Mouse (Mus musculus) forebrain, postnatal 0 days (tissue): Measurements from ENCODE around the gene Cc2d1b. TPM values are rescaled to one million over a fixed set of nuclear protein-coding genes. Genes with fewer than 3 reads are reported as not detected.

Experiments used
- ATAC-seq: fragments of 200-750 bp; cut with Nextera tagmentation; 2 replicates; pipeline ENCODE4 v1.8.0; 2017; ENCODE audit warnings: mild to moderate bottlenecking, moderate library complexity
- DNase-seq: peaks from one replicate; pipeline ENCODE4 v3.0.0-alpha.2; 2015
- H3K27ac ChIP-seq: fragments of 300-500 bp; sonication (generic); 2 replicates; pipeline ENCODE4 v1.5.1; 2014; ENCODE audit warnings: low read depth, mild to moderate bottlenecking, antibody characterized with exemption, low read length, moderate library complexity, mixed read lengths
- H3K27me3 ChIP-seq: fragments of 300-500 bp; sonication (generic); 2 replicates; pipeline ENCODE4 v1.6.1; 2014; ENCODE audit warnings: mild to moderate bottlenecking, low read length, mixed read lengths; ENCODE audit not compliant: insufficient read depth
- H3K36me3 ChIP-seq: fragments of 300-500 bp; sonication (generic); 2 replicates; pipeline ENCODE4 v1.6.1; 2014; ENCODE audit warnings: mild to moderate bottlenecking, moderate library complexity; ENCODE audit not compliant: insufficient read depth
- H3K4me1 ChIP-seq: fragments of 300-500 bp; sonication (generic); 2 replicates; pipeline ENCODE4 v1.6.1; 2014; ENCODE audit warnings: antibody characterized with exemption; ENCODE audit not compliant: insufficient read depth
- H3K4me2 ChIP-seq: fragments of 300-500 bp; sonication (generic); 2 replicates; pipeline ENCODE4 v1.6.1; 2014; ENCODE audit warnings: low read depth, mild to moderate bottlenecking, moderate library complexity
- H3K4me3 ChIP-seq: fragments of 300-500 bp; sonication (generic); 2 replicates; pipeline ENCODE4 v1.5.1; 2014; ENCODE audit warnings: low read depth, low read length, mixed read lengths
- H3K9ac ChIP-seq: fragments of 300-500 bp; sonication (generic); 2 replicates; pipeline ENCODE4 v1.6.1; 2014; ENCODE audit warnings: mild to moderate bottlenecking
- H3K9me3 ChIP-seq: fragments of 300-500 bp; sonication (generic); 2 replicates; pipeline ENCODE4 v1.6.1; 2016; ENCODE audit warnings: low read length
- CTCF ChIP-seq: sonication (generic); IDR thresholded peaks from 2 replicates; pipeline ENCODE4 v1.5.1; 2016; ENCODE audit warnings: antibody characterized with exemption, control low read depth, low read depth
- WGBS: fragments of 180-500 bp; shearing (Covaris S2); extraction: QIAGEN DNeasy Blood & Tissue Kit; methylation state at CpG from one replicate; pipeline ENCODE4 v1.1.7; 2014; 5-methylcytosine and 5-hydroxymethylcytosine counted together
- polyA plus RNA-seq: library from polyadenylated mRNA; unstranded; fragments of >200 nt; fragmentation: Nextera tagmentation; extraction: Ambion mirVana; gene quantifications from 2 replicates; pipeline ENCODE4 v1.2.1, GENCODE M21; 2015
- total RNA-seq: library from RNA; depleted of rRNA; stranded (reverse); fragments of >200 nt; gene quantifications from 2 replicates; pipeline ENCODE4 v1.2.3, GENCODE M21; 2014

Cc2d1b gene
- total and polyA plus RNA-seq, 2 experiments from 2014 or later, result 14.5 to 59.7 TPM

GRCm38 (mm10) chr4:108598306-108598705, 21.4 kb upstream of the Cc2d1b start:
- H3K27me3 ChIP-seq, result no peaks in the 10 kb centered on the region
- H3K9ac ChIP-seq, result no peak overlapping the region
- no peak for DNase-seq
- no peak overlapping the region for H3K4me3 ChIP-seq
- ATAC-seq, result no peak
- no peak for TF ChIP-seq CTCF
- H3K9me3 ChIP-seq, result no peaks in the 10 kb centered on the region
- H3K4me1 ChIP-seq, result no peaks in the 10 kb centered on the region
- no peak overlapping the region for H3K27ac ChIP-seq
- H3K36me3 ChIP-seq, result no peaks in the 10 kb centered on the region
- WGBS, result 89% methylated on average over 4 of the region's 4 CpGs
- H3K4me2 ChIP-seq, result no peak overlapping the region

GRCm38 (mm10) chr4:108601870-108602269, 17.9 kb upstream of the Cc2d1b start:
- 94% methylated on average over 7 of the region's 7 CpGs for WGBS
- no peak overlapping the region for H3K4me2 ChIP-seq
- no peaks in the 10 kb centered on the region for H3K4me1 ChIP-seq
- H3K9me3 ChIP-seq, result no peaks in the 10 kb centered on the region
- H3K27me3 ChIP-seq, result no peaks in the 10 kb centered on the region
- H3K4me3 ChIP-seq, result no peak overlapping the region
- ATAC-seq, result no peak
- no peak for TF ChIP-seq CTCF
- DNase-seq, result no peak
- no peak overlapping the region for H3K27ac ChIP-seq
- H3K36me3 ChIP-seq, result peaks cover 9% of the 10 kb centered on the region
- H3K9ac ChIP-seq, result no peak overlapping the region

- H3K27ac ChIP-seq, result no peak overlapping the region
- H3K36me3 ChIP-seq, result peaks cover 9% of the 10 kb centered on the region
- no peak overlapping the region for H3K4me2 ChIP-seq
- ATAC-seq (no peak), DNase-seq (no peak)
- no peak overlapping the region for H3K9ac ChIP-seq
- no peak for TF ChIP-seq CTCF
- 86% methylated on average over 3 of the region's 3 CpGs for WGBS
- no peak overlapping the region for H3K4me3 ChIP-seq
- no peaks in the 10 kb centered on the region for H3K4me1 ChIP-seq
- H3K9me3 ChIP-seq, result no peaks in the 10 kb centered on the region
- no peaks in the 10 kb centered on the region for H3K27me3 ChIP-seq
Observed at GRCm38 (mm10) chr4:108608651-108609050, 11.1 kb upstream of the Cc2d1b start.

GRCm38 (mm10) chr4:108610935-108611334, 8.8 kb upstream of the Cc2d1b start:
- Histone ChIP-seq H3K9me3 (no peaks in the 10 kb centered on the region), H3K9ac (no peak overlapping the region), H3K36me3 (no peaks in the 10 kb centered on the region), H3K4me1 (no peaks in the 10 kb centered on the region), H3K27me3 (no peaks in the 10 kb centered on the region), H3K4me3 (no peak overlapping the region), H3K27ac (no peak overlapping the region), H3K4me2 (no peak overlapping the region)
- DNase-seq (no peak), ATAC-seq (no peak)
- WGBS, result 92% methylated on average over 5 of the region's 5 CpGs
- no peak for TF ChIP-seq CTCF

- no peaks in the 10 kb centered on the region for H3K27me3 ChIP-seq
- no peaks in the 10 kb centered on the region for H3K36me3 ChIP-seq
- H3K4me2 ChIP-seq, result peak overlapping the region; percentile 90
- 69% methylated on average over 4 of the region's 4 CpGs for WGBS
- peak overlapping the region; percentile 94 for H3K27ac ChIP-seq
- DNase-seq (no peak), ATAC-seq (no peak)
- no peaks in the 10 kb centered on the region for H3K9me3 ChIP-seq
- peaks cover 6% of the 10 kb centered on the region; the same call in 1 of the 2 replicates for H3K4me1 ChIP-seq
- H3K9ac ChIP-seq, result peak overlapping the region; percentile 83
- H3K4me3 ChIP-seq, result no peak overlapping the region; the same call in 1 of the 2 replicates
- no peak for TF ChIP-seq CTCF
Observed at GRCm38 (mm10) chr4:108618586-108618985, 1.2 kb upstream of the Cc2d1b start.

GRCm38 (mm10) chr4:108619165-108619564, 575 bp upstream of the Cc2d1b start:
- no peaks in the 10 kb centered on the region; the same call in 1 of the 2 replicates for H3K36me3 ChIP-seq
- ATAC-seq (peak; percentile 46), DNase-seq (no peak)
- peak overlapping the region; percentile 62 for H3K4me3 ChIP-seq
- H3K4me1 ChIP-seq, result peaks cover 6% of the 10 kb centered on the region; the same call in 1 of the 2 replicates
- peak overlapping the region; percentile 90 for H3K4me2 ChIP-seq
- H3K9me3 ChIP-seq, result no peaks in the 10 kb centered on the region
- H3K27me3 ChIP-seq, result no peaks in the 10 kb centered on the region
- H3K9ac ChIP-seq, result peak overlapping the region; percentile 83
- 2% methylated on average over 10 of the region's 10 CpGs for WGBS
- H3K27ac ChIP-seq, result peak overlapping the region; percentile 94
- TF ChIP-seq CTCF, result no peak

GRCm38 (mm10) chr4:108620536-108620935, 796 bp downstream of the Cc2d1b start:
- no peaks in the 10 kb centered on the region for H3K9me3 ChIP-seq
- DNase-seq, result no peak
- 8% methylated on average over 8 of the region's 8 CpGs for WGBS

More at GRCm38 (mm10) chr4:108620536-108620935, 796 bp downstream of the Cc2d1b start:
- Histone ChIP-seq H3K4me3 (peak overlapping the region; percentile 62), H3K36me3 (peaks cover 6% of the 10 kb centered on the region), H3K4me1 (peaks cover 6% of the 10 kb centered on the region; the same call in 1 of the 2 replicates), H3K27me3 (no peaks in the 10 kb centered on the region), H3K4me2 (peak overlapping the region; percentile 90), H3K9ac (peak overlapping the region; percentile 83), H3K27ac (peak overlapping the region; percentile 94)
- ATAC-seq, result peak; percentile 6; the same call in 1 of the 2 replicates
- TF ChIP-seq CTCF, result no peak
